Mouse (Mus musculus): ENCODE measurements around the gene Flnb.

Gene Flnb

GRCm38 (mm10) chr14:7862226-7862625 lies 44.5 kb downstream of the Flnb start:
- DNase-seq (ENCODE audit: low read depth, low spot score), result no peak

DNA sequence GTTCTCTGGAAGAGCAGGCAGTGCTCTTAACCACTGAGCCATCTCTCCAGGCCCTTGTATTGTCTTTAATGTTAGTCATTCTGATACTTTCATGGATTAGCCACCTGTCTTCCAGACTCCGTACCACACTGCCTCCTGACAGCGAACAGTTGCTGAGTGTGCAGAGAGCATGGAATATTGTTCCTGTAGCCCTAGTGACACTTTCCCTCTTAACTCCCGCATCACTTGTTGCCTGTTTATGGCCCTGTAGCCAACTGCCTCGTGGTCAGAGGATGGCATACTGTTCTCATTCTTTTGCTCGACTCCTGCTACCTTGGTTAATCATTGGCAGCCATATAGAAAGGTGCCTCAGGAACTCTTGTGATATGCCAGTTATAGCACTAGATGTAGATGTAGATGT lies 45.4 kb downstream of the Flnb start:
- DNase-seq (ENCODE audit: low read depth, low spot score), result no peak

GRCm38 (mm10) chr14:7863871-7864505 lies 46.2 kb downstream of the Flnb start:
- no peak for DNase-seq (ENCODE audit: low read depth, low spot score)

- DNase-seq (ENCODE audit: low read depth, low spot score), result no peak
These were observed 46.7 kb downstream of the Flnb start for GRCm38 (mm10) chr14:7864506-7864899.

DNA sequence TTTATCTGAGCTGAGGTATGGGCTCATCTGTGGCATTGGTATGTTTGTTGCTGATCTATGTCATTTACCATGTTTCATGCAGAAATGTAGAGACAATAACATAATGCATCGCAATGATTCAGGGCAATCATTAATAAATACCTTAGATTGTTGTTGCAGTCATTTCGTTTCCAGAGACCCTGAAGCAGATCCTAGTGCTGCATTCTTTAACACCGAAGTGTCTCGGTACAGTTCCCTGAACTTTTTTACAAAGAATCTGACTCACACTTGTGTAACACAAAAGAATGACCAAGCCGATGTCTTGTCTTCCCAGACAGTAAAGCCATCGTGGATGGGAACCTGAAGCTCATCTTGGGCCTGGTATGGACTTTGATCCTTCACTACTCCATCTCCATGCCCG lies 49.5 kb downstream of the Flnb start:
- no peak for DNase-seq (ENCODE audit: low read depth, low spot score)

DNA sequence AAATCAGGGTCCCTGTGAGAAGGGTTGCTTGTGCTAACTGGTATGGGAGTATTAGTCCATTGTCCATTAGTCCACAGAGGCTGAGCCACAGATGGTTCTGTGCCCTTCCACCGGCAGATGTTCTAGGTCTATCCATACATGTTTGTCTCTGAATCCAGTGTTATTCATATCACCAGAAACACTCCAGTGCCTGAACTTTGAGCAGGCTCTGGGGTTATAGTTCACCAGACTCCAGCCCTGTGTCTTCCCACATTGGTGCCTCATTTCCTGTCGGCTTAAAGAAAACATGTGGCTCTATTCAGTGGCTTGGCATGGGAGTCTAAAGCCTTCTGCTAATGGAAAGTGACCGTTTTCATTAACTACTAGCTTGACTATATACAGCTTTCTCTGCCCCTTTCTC lies 50.1 kb downstream of the Flnb start:
- no peak for DNase-seq (ENCODE audit: low read depth, low spot score)

GRCm38 (mm10) chr14:7869796-7870195 lies 52.0 kb downstream of the Flnb start:
- no peak for DNase-seq (ENCODE audit: low read depth, low spot score)

GRCm38 (mm10) chr14:7873552-7873951 lies 55.8 kb downstream of the Flnb start:
- no peak for DNase-seq (ENCODE audit: low read depth, low spot score)

GRCm38 (mm10) chr14:7874495-7874894 lies 56.7 kb downstream of the Flnb start:
- DNase-seq (ENCODE audit: low read depth, low spot score), result no peak

DNA sequence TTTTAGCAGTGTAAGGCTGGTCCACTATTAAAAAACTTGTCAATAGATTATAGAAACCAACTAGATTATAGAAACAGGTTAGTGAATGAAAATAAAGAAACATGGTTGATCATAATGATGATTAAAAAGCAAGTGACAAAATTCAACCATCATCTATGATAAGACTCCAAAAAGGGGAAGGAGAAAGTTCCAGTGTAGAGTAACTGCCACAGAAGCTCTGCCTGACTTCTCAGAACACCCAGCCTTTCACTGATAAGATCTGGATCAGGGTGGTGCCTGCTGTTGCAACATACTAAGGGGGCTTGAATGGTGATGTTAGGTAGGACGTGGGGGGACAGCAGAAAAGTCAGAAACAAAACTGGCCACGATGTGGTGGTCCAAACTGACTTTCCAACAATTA lies 60.2 kb downstream of the Flnb start:
- DNase-seq (ENCODE audit: low read depth, low spot score), result no peak

DNA sequence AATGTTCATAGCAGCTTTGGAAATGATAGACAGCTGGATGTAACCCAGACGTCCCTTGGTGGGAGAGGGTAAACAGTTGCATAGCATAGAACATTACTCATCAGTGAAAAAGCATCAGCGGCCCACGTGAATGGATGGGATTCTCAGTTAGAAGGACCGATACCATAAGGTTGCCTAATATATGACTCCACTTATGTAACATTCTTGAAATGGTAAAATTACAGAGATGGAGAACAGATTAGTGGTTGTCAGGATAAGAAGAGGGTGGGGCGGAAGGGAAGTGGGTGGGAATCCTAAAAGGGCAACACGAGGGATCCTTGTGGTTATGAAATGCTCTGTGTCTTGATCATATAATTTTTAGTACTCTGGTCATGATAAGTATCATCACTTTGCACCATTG lies 62.6 kb downstream of the Flnb start:
- no peak for DNase-seq (ENCODE audit: low read depth, low spot score)

- no peak for DNase-seq (ENCODE audit: low read depth, low spot score)
These were observed 63.8 kb downstream of the Flnb start for GRCm38 (mm10) chr14:7881533-7881932.

DNA sequence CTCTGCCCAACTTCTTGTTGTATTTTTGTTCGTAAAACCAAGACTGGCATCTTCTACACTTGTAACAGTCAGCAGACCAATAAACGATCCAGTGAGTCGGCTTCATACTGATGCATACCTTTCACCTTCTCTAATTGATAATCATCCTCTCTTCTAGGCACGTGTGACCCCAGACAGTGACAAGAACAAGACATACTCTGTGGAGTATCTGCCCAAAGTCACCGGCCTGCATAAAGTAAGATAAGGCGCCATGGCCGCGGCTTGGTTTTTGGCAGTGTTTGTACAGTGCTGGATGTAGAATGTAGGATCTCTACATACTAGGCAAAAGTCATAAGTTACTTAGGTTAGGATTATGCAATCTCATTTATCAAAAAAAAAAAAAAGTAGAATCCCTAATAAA lies 64.3 kb downstream of the Flnb start:
- DNase-seq (ENCODE audit: low read depth, low spot score), result no peak

DNA sequence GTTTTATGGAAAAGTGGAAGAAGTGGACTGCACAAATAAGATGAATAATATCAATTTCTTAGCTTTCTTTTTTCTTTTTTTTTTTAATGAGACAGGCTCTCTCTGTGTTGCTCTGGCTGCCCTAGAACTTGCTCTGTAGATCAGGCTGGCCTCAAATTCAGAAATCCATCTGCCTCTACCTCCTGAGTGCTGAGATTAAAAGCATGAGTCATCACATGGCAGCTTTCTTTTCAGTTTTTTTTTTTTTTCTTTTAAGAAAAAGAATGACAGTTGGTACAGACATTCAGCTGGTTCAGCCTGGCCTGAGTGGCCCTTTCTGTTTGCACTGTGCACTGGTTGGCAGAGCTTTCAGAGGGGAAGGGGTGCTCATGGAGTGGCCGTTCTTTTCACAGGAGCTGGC lies 66.4 kb downstream of the Flnb start:
- no peak for DNase-seq (ENCODE audit: low read depth, low spot score)

DNA sequence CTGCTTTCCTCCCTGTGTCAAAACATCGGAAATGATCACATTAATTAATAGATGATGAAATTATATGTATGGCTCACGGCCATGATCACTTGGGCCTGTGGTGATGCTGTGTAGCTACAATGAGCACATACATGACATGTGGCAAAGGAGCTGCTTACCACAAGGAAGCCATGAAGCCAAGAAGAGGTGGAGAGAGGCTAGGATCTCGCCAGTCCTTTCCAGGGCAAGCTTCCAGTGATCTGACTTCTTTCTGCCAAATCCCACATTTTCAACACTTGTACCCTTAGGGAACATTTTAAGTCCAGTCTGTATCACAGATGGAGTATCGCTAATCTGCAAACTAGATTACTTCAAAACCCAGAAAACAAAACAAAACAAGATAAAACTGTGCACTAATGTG lies 67.1 kb downstream of the Flnb start:
- no peak for DNase-seq (ENCODE audit: low read depth, low spot score)

DNA sequence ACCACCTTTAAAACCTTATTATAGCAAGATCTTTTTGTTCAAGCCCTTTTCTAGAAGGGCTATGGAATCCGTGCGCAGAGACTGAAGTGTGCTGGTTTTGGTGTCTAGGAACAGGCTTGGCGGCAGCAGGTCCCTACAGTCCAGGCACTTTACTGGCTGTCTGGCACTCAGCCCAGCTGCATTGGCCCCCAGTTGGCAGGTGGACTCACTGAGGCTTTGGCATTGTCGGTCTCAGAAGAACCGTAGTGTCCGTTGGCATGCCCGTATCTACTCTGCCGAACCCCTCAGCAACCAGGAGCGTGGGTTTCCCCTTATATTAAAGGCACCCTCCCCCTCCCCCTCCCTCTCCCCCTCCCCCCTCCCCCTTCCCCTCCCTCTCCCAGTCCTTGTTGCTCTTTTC lies 67.8 kb downstream of the Flnb start:
- no peak for DNase-seq (ENCODE audit: low read depth, low spot score)

DNA sequence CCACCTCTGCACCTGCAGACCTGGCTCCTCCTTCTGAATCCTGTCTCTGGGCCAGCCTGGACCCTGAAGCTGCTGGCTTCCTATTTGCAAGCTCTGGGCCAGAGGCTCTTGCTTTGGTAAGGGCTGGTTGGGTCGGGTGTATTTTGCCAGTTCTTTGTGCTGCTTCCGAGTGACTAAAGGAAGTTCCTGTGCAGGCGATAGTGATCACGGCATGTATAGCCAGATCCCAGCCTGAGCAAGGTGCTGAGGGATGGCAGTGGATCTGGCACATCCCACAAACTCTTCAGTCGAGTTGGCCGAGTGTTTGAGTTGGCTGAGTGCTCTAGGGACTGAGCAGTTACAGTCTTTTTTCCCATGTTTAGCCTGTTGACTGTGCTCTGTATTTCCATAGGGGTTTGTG lies 68.3 kb downstream of the Flnb start:
- no peak for DNase-seq (ENCODE audit: low read depth, low spot score)

GRCm38 (mm10) chr14:7887171-7887570 lies 69.4 kb downstream of the Flnb start:
- DNase-seq (ENCODE audit: low read depth, low spot score), result no peak

DNA sequence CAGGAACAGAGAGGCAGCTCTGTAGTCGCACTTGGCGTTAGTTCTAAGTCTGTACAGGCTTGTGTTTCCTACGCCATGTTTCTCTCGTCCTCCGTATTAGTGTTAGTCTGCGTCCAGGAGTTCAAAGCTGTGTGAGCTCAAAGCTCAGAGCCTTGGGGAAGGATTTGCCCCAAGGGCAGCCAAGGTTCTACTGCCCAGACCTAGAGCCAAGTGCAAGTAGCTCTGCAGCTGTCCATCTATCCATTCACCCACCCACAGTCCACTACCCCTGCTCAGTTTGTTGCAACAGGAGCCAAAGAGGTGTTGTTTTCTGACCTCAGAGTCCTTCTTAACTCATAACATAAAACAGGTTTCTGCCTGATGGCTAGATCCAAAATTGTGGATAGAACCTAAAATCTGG lies 70.5 kb downstream of the Flnb start:
- no peak for DNase-seq (ENCODE audit: low read depth, low spot score)

DNA sequence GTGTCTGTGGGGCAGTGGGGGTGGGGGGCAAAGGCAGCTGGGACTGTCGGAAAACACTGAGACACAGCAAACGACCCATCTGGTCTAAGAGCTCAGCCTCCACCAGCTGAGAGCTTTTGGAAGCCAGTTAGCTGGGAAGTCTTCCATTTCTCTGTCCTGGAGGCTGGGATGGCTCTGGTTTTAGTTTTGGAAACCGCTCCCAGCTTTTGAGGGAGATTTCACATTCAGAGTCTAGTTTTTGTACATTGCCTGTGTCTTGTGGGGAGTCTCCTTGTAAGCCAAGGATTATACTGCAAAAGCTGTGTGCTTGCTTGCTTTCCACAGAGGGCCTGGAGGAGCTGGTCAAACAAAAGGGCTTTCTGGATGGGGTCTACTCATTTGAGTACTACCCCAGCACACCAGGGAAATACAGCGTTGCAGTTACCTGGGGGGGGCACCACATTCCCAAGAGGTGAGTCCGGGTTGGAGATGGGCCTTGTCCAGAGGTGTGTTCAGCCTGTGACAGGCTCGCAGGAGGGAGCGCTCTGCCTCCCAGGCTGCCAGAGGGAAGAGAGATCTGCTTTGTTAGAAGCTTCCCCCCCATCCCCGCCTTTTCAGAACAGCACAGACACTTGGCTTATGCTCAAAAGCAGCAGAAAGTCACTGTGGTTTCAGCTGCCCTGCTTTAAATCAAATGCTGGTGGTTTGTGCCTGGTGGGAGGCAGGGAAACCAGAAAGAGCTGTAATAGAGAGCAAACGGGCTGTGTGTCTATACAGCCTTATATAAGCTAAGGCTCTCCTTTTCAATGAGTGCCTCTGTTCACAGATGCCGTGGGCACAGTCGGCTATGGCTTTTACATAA lies 71.3 kb downstream of the Flnb start:
- no peak for DNase-seq (ENCODE audit: low read depth, low spot score)

GRCm38 (mm10) chr14:7889834-7890233 lies 72.1 kb downstream of the Flnb start:
- DNase-seq (ENCODE audit: low read depth, low spot score), result no peak

DNA sequence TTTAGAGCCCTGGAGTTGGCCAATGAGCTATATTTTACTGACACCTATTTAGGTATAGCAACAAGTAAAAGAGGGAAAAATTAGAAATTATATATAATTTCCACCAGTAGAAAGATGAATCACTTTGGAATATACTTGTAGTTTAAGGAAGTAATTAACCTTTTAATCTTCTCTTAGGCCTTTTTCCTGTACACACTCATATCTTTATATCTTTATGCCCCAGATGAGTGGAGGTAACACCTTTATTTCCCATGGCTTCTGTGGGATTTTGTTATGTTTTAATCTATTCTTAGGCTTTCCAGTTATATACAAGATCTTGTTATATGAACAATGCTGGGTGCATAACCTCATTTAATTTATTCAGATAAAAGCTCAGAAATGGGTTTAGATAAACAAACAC lies 73.6 kb downstream of the Flnb start:
- DNase-seq (ENCODE audit: low read depth, low spot score), result no peak

DNA sequence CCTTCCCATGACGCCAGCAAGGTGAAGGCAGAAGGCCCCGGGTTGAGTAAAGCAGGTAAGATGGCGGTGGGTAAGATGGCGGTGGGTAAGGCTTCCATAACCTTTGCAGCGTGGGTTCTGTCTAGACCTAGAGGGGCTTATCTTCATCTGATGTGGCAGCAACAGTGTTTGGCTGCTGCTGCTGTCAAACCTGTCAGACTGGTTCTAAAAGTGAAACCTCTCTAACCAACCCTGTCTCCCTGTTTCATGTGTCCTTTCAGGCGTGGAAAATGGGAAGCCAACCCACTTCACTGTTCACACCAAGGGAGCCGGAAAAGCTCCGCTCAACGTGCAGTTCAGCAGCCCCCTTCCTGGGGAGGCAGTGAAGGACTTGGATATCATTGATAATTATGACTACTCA lies 78.4 kb downstream of the Flnb start:
- DNase-seq (ENCODE audit: low read depth, low spot score), result no peak

Data from WW6 (cell line).